Mouse (Mus musculus) myocyte (in vitro differentiated cells): ENCODE measurements around the gene Coro2a. TPM values are rescaled to one million over a fixed set of nuclear protein-coding genes. Genes with fewer than 3 reads are reported as not detected.
"Not testable (repeated sequence)": the region's sequence is repeated elsewhere in the genome, so short reads cannot be mapped to it uniquely, and the experiment has no call there.

ENCODE experiments used
- H3K27me3 ChIP-seq: one replicate; pipeline ENCODE4 v1.6.1; 2011; ENCODE audit not compliant: control insufficient read depth, insufficient read depth, insufficient read length
- H3K36me3 ChIP-seq: one replicate; pipeline ENCODE4 v1.6.1; 2011; ENCODE audit not compliant: control insufficient read depth, insufficient read depth
- H3K4me2 ChIP-seq: one replicate; pipeline ENCODE4 v1.6.1; 2011; ENCODE audit warnings: low read depth, control low read depth
- H3K4me3 ChIP-seq: one replicate; pipeline ENCODE4 v1.5.1; 2011; ENCODE audit warnings: mild to moderate bottlenecking, control low read depth, moderate library complexity
- H3K79me2 ChIP-seq: one replicate; pipeline ENCODE4 v1.6.1; 2011; ENCODE audit not compliant: control insufficient read depth, insufficient read depth
- H3ac ChIP-seq: one replicate; pipeline ENCODE4 v1.6.1; 2011; ENCODE audit not compliant: control insufficient read depth, insufficient read length
- CEBPB ChIP-seq: IDR thresholded peaks from 2 replicates; pipeline ENCODE4 v1.6.1; 2011; ENCODE audit warnings: mild to moderate bottlenecking, moderate library complexity; ENCODE audit not compliant: poor library complexity, insufficient read depth, severe bottlenecking
- E2F4 ChIP-seq: IDR thresholded peaks from one replicate; pipeline ENCODE4 v1.6.1; 2011; ENCODE audit warnings: mild to moderate bottlenecking, control low read depth, moderate library complexity; ENCODE audit not compliant: insufficient read depth
- MAX ChIP-seq: IDR thresholded peaks from one replicate; pipeline ENCODE4 v1.6.1; 2011; ENCODE audit warnings: low read depth, mild to moderate bottlenecking, control low read depth
- MYOD1 ChIP-seq, 3 experiments: IDR thresholded peaks; one replicate each; pipeline ENCODE4 v1.6.1; 2011; ENCODE audit warnings: control low read depth in 2 of 3, low read depth in 2 of 3, mild to moderate bottlenecking in 2 of 3, moderate library complexity in 1 of 3; ENCODE audit not compliant: insufficient read length in 2 of 3, control insufficient read depth in 1 of 3
- MYOG ChIP-seq, 3 experiments: IDR thresholded peaks; one replicate each; pipeline ENCODE4 v1.6.1; 2011; ENCODE audit warnings: control low read depth in 2 of 3, low read depth in 2 of 3, mild to moderate bottlenecking in 2 of 3; ENCODE audit not compliant: insufficient read length in 2 of 3, control insufficient read depth in 1 of 3, insufficient read depth in 1 of 3
- POLR2A ChIP-seq: IDR thresholded peaks from one replicate; pipeline ENCODE4 v1.6.1; 2011; ENCODE audit warnings: low read depth, mild to moderate bottlenecking, control low read depth, moderate library complexity; ENCODE audit not compliant: insufficient read length
- POLR2AphosphoS2 ChIP-seq: IDR thresholded peaks from one replicate; pipeline ENCODE4 v1.6.1; 2011; ENCODE audit warnings: low read depth, control low read depth; ENCODE audit not compliant: insufficient read length
- REST ChIP-seq: IDR thresholded peaks from one replicate; pipeline ENCODE4 v1.6.1; 2011; ENCODE audit warnings: mild to moderate bottlenecking, control low read depth, moderate library complexity; ENCODE audit not compliant: insufficient read depth, insufficient read length
- SRF ChIP-seq: IDR thresholded peaks from one replicate; pipeline ENCODE4 v1.6.1; 2011; ENCODE audit warnings: low read depth; ENCODE audit not compliant: control insufficient read depth, insufficient read length
- TCF12 ChIP-seq: IDR thresholded peaks from one replicate; pipeline ENCODE4 v1.6.1; 2011; ENCODE audit warnings: mild to moderate bottlenecking, control low read depth; ENCODE audit not compliant: poor library complexity, insufficient read depth, severe bottlenecking
- TCF3 ChIP-seq: IDR thresholded peaks from one replicate; pipeline ENCODE4 v1.6.1; 2011; ENCODE audit warnings: low read depth, control low read depth; ENCODE audit not compliant: insufficient read length
- USF1 ChIP-seq: IDR thresholded peaks from one replicate; pipeline ENCODE4 v1.6.1; 2011; ENCODE audit warnings: low read depth, mild to moderate bottlenecking, control low read depth, moderate library complexity
- polyA plus RNA-seq: library from polyadenylated mRNA; unstranded; fragments of >200 nt; fragmentation: generic; extraction: Trizol; gene quantifications from one replicate; pipeline ENCODE4 v1.2.1, GENCODE M21; 2012; ENCODE audit warnings: missing spikeins

Gene Coro2a
- polyA plus RNA-seq, 1 experiment = 0.30 TPM

DNA sequence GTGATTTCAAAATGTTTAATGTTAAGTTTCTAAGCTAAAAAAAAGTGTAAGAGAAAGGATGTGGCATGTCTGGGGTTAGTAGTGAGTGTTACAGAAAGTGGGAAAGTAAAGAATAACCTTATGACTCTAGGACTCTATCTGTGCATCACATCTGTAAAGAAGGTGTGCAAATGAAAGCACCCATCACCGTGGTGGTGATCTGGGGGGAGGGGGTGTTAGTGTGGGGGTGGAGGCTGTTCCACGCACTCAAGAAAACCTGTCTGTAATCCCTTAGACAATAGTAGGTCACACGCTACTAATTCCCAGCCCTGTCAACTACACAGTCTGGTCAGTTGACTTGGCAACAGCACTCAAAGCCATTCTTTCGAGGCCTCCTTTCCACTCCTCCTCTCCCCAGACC, 39.3 kb upstream of the Coro2a start:
- no peak for TF ChIP-seq TCF12
- TF ChIP-seq CEBPB = no peak
- no peak for TF ChIP-seq TCF3
- no peak for TF ChIP-seq POLR2A
- no peak for TF ChIP-seq MYOD1 (IDR thresholded peaks at IDR 0.05; ENCODE audit: control insufficient read depth in 1 of 3, insufficient read length in 2 of 3, low read depth in 2 of 3)
- TF ChIP-seq MYOG (IDR thresholded peaks at IDR 0.05; ENCODE audit: control insufficient read depth in 1 of 3, insufficient read depth in 1 of 3, insufficient read length in 2 of 3, low read depth in 2 of 3) = no peak
- TF ChIP-seq REST = no peak
- TF ChIP-seq E2F4 = no peak
- TF ChIP-seq USF1 = no peak
- TF ChIP-seq POLR2AphosphoS2 = no peak
- no peak for TF ChIP-seq SRF
- TF ChIP-seq MAX = no peak
- Histone ChIP-seq H3K27me3 (no peaks in the 10 kb centered on the region), H3ac (no peak overlapping the region), H3K36me3 (no peaks in the 10 kb centered on the region), H3K79me2 (no peaks in the 10 kb centered on the region), H3K4me3 (no peak overlapping the region), H3K4me2 (no peak overlapping the region)

DNA sequence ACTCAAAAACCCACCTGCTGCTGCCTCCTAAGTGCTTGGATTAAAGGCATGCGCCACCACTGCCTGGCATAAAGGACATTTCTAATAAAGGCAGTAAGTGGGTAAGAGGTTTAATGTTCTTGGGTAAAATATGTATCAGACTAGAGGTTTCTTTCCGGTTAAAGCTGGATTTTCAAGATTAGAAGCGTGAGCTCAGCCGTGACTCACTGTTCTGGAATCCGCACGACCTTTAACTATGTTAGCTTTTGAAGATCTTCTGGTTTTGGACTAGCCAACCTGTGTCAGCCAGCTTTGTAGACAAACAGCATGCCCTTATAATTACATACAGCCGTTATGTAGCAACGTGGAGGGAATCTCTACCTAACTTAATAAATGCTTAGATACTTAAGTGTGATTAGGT, 37.9 kb upstream of the Coro2a start:
- no peak for TF ChIP-seq SRF
- TF ChIP-seq MYOG (IDR thresholded peaks at IDR 0.05; ENCODE audit: control insufficient read depth in 1 of 3, insufficient read depth in 1 of 3, insufficient read length in 2 of 3, low read depth in 2 of 3) = no peak
- no peak for TF ChIP-seq MAX
- TF ChIP-seq TCF3 = no peak
- no peak for TF ChIP-seq POLR2A
- no peak for TF ChIP-seq USF1
- TF ChIP-seq E2F4 = no peak
- no peak for TF ChIP-seq POLR2AphosphoS2
- no peak for TF ChIP-seq CEBPB
- no peak for TF ChIP-seq MYOD1 (IDR thresholded peaks at IDR 0.05; ENCODE audit: control insufficient read depth in 1 of 3, insufficient read length in 2 of 3, low read depth in 2 of 3)
- TF ChIP-seq REST = no peak
- TF ChIP-seq TCF12 = no peak
- Histone ChIP-seq H3K36me3 (no peaks in the 10 kb centered on the region), H3K4me3 (no peak overlapping the region)

DNA sequence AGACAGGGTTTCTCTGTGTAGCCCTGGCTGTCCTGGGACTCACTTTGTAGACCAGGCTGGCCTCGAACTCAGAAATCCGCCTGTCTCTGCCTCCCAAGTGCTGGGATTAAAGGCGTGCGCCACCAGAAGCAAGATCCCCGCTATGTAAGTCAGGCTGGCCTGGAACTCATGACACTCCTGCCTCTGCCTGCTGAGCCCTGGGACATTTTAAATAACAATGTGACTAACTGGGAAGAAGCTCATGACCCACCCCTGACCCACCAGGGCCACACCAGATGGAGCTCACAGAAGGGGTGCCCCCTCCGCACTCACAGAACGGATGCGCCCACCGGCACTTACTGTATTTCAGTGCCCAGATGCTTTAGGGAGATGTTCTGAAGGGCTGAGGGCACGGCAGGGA, 35.2 kb upstream of the Coro2a start:
- not testable (repeated sequence) for H3ac ChIP-seq, H3K4me2 ChIP-seq, H3K27me3 ChIP-seq, H3K36me3 ChIP-seq, H3K79me2 ChIP-seq, H3K4me3 ChIP-seq

More for the DNA sequence above, 37.9 kb upstream of the Coro2a start:
- H3K4me2 ChIP-seq = no peak overlapping the region
- H3ac ChIP-seq = no peak overlapping the region
- H3K79me2 ChIP-seq = no peaks in the 10 kb centered on the region
- H3K27me3 ChIP-seq = no peaks in the 10 kb centered on the region

GRCm38 (mm10) chr4:46635702-46636430, 33.9 kb upstream of the Coro2a start:
- Histone ChIP-seq H3K79me2 (no peaks in the 10 kb centered on the region), H3K27me3 (no peaks in the 10 kb centered on the region), H3K4me3 (no peak overlapping the region), H3ac (no peak overlapping the region), H3K36me3 (no peaks in the 10 kb centered on the region), H3K4me2 (no peak overlapping the region)
- no peak for TF ChIP-seq REST
- no peak for TF ChIP-seq MAX

DNA sequence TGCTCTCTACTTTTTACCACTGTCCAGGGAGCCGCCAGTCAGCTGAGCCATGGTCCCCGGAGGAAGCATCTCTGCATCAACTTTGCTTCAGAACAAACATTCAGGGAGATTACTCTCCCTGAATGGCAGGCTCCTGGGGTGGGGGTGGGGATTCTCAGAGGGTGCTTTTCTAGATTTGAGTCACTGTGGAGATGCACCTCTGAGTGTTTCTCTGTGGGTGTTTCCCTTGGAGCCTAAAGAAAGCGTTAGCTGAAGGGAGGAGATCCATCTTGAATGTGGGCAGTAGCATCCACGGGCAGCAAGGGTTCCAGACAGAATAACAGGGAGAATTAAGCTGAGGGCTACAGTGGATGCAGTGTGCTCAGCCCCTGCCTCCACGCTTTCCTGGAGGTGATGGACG, 32.9 kb upstream of the Coro2a start:
- TF ChIP-seq REST (no peak), MYOD1 (IDR thresholded peaks at IDR 0.05; ENCODE audit: control insufficient read depth in 1 of 3, insufficient read length in 2 of 3, low read depth in 2 of 3) (no peak), USF1 (no peak), MAX (no peak), SRF (no peak), MYOG (IDR thresholded peaks at IDR 0.05; ENCODE audit: control insufficient read depth in 1 of 3, insufficient read depth in 1 of 3, insufficient read length in 2 of 3, low read depth in 2 of 3) (no peak), POLR2AphosphoS2 (no peak), TCF12 (no peak), E2F4 (no peak)
- no peaks in the 10 kb centered on the region for H3K36me3 ChIP-seq
- no peak overlapping the region for H3ac ChIP-seq
- H3K4me3 ChIP-seq = no peak overlapping the region
- H3K27me3 ChIP-seq = no peaks in the 10 kb centered on the region
- no peaks in the 10 kb centered on the region for H3K79me2 ChIP-seq
- no peak overlapping the region for H3K4me2 ChIP-seq

DNA sequence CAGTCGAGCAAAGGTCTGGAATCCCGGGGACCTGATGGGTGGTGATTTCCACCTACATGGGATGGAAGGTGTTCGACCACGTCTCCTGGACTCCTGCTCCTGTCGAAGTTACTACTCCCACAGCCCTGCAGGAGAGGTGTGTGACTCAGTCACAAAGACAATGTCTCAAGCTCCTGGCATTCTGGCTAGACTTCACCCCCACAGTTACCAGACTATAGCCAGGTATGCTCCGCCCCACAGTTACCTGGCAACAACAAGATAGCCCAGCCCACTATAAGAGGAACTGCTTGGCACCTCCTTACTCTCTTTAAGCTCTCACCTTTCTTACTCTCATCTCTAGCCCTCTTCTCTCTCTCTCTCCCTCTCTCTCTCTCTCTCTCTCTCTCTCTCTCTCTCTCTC, 31.6 kb upstream of the Coro2a start:
- H3K4me3 ChIP-seq, H3ac ChIP-seq, H3K36me3 ChIP-seq, H3K27me3 ChIP-seq, H3K79me2 ChIP-seq, H3K4me2 ChIP-seq: not testable (repeated sequence)
